Mouse (Mus musculus): ENCODE results near the gene Enah. TPM values are rescaled to one million over a fixed set of nuclear protein-coding genes. Genes with fewer than 3 reads are reported as not detected.

Gene Enah
- polyA plus RNA-seq (2012; rRNA removed), result 0.93 and 2.1 TPM in 2 replicates

DNA sequence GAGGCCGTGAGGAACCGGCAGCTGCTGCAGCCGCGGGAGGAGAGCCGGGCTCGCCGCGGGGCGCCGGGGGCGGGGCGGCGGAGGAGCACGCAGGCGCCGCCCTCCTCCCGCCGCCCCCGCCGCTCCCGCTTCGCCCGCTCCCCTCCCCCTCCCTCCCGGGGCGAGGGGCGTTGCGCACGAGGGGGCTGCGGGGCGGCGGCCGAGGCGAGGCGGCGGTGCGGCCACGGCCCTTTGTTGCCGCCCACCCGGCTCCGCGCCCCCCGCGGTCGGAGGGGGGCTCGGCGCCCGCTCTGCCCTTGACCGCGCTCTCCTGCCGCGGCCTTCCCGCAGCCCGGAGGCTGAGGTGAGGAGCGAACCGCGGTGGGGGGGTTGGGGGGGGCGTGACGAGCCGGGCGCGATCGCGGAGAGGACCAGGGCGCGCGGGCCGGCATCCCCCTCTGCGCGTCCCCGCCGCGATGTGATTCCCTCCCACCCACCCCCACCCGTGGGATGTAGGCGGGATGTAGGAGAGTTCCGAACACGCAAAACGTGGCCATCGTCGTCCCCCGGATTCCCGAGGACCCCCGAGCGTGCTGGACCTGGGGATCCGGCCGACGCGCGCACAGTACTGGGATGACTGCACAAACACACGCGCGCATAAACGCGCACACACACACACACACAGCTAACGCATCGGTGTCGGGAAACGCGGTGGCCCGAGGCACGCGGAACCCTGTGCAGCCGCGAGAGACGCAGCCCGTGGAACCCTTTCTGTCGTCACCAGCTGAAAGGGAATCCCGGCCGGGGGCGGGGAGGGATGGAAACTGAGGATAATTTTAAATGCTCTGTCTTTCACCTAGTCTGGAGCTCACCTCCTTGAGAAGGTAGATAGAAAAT is at the start of gene Enah:
TSS of gene Enah (minus strand) at position 65 of the 876 bp plus-strand sequence.

Other genes starting within 250 kb of the Enah start
- gene Lbr, start 176.9 kb downstream of the Enah start, polyA plus RNA-seq (2012; rRNA removed), result 59.9 and 81.3 TPM in 2 replicates
- gene Srp9, start 104.7 kb upstream of the Enah start, polyA plus RNA-seq (2012; rRNA removed), result 48.7 and 49.1 TPM in 2 replicates
- not detected in 2 replicates for gene Vmn1r1, start 144.5 kb upstream of the Enah start, polyA plus RNA-seq (2012; rRNA removed)

All from liver, embryonic 14 days (tissue).